In the genomic region with DNA sequence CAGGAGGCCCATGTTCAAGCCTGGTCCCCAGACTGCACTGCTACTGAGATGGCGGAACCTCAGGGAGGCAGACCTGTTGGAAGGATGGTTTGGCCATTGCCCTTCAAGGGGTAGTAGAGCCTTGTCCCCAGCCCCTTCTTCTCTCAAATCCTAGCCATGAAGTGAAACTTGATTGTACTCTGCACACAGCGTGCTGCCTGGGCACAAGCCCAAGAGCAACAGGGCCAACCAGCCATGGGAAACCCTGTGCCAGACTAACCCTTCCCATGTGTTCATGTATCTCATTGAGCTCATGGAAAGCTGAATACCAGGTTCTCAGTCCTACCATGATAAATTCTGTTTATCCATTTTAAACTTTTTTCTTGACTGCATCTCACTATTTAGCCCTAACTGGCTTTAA, we compare ENCODE assay signal across 29 mouse cellular contexts. TPM values are rescaled to one million over a fixed set of nuclear protein-coding genes. Genes with fewer than 3 reads are reported as not detected.
DNase-seq lines count a peak whose midpoint lies in the region; ATAC-seq lines count a peak whose summit lies in the region.
"Had no signal": no experiment of that assay in that cellular context is flagged by ENCODE, and none has a peak within 500 bp of the region (broad histone marks: within the 10 kb centered on the region; RNA-seq: fewer than 3 reads in every experiment).

No protein-coding gene starts in this region.

- H3K27me3 ChIP-seq in heart, embryonic 12.5 days (replicated peaks), result no peaks in the 10 kb centered on the region
- H3K27me3 ChIP-seq in midbrain, embryonic 11.5 days (ENCODE audit: control insufficient read depth, insufficient read depth, low read length), result no peaks in the 10 kb centered on the region
- no peaks in the 10 kb centered on the region for H3K27me3 ChIP-seq in midbrain, embryonic 15.5 days (replicated peaks)
- H3K27me3 ChIP-seq in forebrain, embryonic 10.5 days (ENCODE audit: poor library complexity, severe bottlenecking), result no peaks in the 10 kb centered on the region
- H3K27me3 ChIP-seq: forebrain, embryonic 15.5 days; hindbrain, embryonic 15.5 days; intestine, embryonic 15.5 days; limb, embryonic 12.5 days; Patski had no signal

- H3K36me3 ChIP-seq in heart, embryonic 12.5 days, result no peaks in the 10 kb centered on the region
- H3K36me3 ChIP-seq in midbrain, embryonic 11.5 days (ENCODE audit: control insufficient read depth, insufficient read depth, low read length), result no peaks in the 10 kb centered on the region
- no peaks in the 10 kb centered on the region for H3K36me3 ChIP-seq in midbrain, embryonic 15.5 days (replicated peaks)
- H3K36me3 ChIP-seq in forebrain, embryonic 10.5 days (replicated peaks), result no peaks in the 10 kb centered on the region
- H3K36me3 ChIP-seq: forebrain, embryonic 15.5 days; hindbrain, embryonic 15.5 days; intestine, embryonic 15.5 days; limb, embryonic 12.5 days; midbrain, embryonic 10.5 days had no signal

- H3K27ac ChIP-seq in heart, embryonic 12.5 days (ENCODE audit: poor library complexity, severe bottlenecking), result peak overlapping the region; percentile 46; the same call in 1 of the 2 replicates
- no peak overlapping the region for H3K27ac ChIP-seq in midbrain, embryonic 11.5 days (ENCODE audit: low read depth, low read length)
- H3K27ac ChIP-seq in midbrain, embryonic 15.5 days, result no peak overlapping the region
- no peak overlapping the region for H3K27ac ChIP-seq in forebrain, embryonic 10.5 days
- H3K27ac ChIP-seq: forebrain, embryonic 15.5 days; hindbrain, embryonic 15.5 days; intestine, embryonic 15.5 days; left cerebral cortex, adult 2 months; limb, embryonic 12.5 days; midbrain, embryonic 10.5 days; stomach, postnatal 0 days had no signal

- H3K9me3 ChIP-seq in heart, embryonic 12.5 days (replicated peaks), result no peaks in the 10 kb centered on the region
- no peaks in the 10 kb centered on the region for H3K9me3 ChIP-seq in midbrain, embryonic 11.5 days (ENCODE audit: control insufficient read depth, low read length)
- H3K9me3 ChIP-seq in midbrain, embryonic 15.5 days, result no peaks in the 10 kb centered on the region
- H3K9me3 ChIP-seq in forebrain, embryonic 10.5 days, result no peaks in the 10 kb centered on the region
- H3K9me3 ChIP-seq: forebrain, embryonic 15.5 days; hindbrain, embryonic 15.5 days; intestine, embryonic 15.5 days; limb, embryonic 12.5 days; midbrain, embryonic 10.5 days had no signal

- intact Hi-C loops in heart, postnatal 14 days (cut with DNase I), result loop anchor here (2.0 kb wide), 1 partner anchor 22 kb away; a partner anchor contains a TSS

- no peak overlapping the region for H3K4me2 ChIP-seq in heart, embryonic 12.5 days
- no peak overlapping the region for H3K4me2 ChIP-seq in midbrain, embryonic 11.5 days
- no peak overlapping the region for H3K4me2 ChIP-seq in midbrain, embryonic 15.5 days
- H3K4me2 ChIP-seq: forebrain, embryonic 15.5 days; hindbrain, embryonic 15.5 days; intestine, embryonic 15.5 days; limb, embryonic 12.5 days had no signal

- no peak for DNase-seq in heart, postnatal 14 days
- peak; percentile 24 to 49 for DNase-seq in kidney, postnatal 25 days
- DNase-seq in kidney, postnatal 4 days, result no peak
- DNase-seq in midbrain, embryonic 11.5 days (ENCODE audit: low spot score, missing footprints), result peak; percentile 14
- DNase-seq in forebrain, embryonic 10.5 days (ENCODE audit: extremely low spot score, low spot score), result no peak
- DNase-seq: adrenal gland, postnatal 36 days; cerebellum, adult 18-20 months; gastrocnemius, postnatal 14 days; kidney, adult 9 months; layer of hippocampus, adult 9-11 months; lung, adult 2 months; retina, postnatal 1 day; right cerebral cortex, postnatal 4 days; thymus, postnatal 14 days had no signal

- peaks cover 14% of the 10 kb centered on the region for H3K4me1 ChIP-seq in heart, embryonic 12.5 days (replicated peaks)
- H3K4me1 ChIP-seq in midbrain, embryonic 11.5 days (ENCODE audit: control insufficient read depth, insufficient read depth, low read length), result peaks cover 3% of the 10 kb centered on the region; the same call in 1 of the 2 replicates
- H3K4me1 ChIP-seq in midbrain, embryonic 15.5 days, result peaks cover 13% of the 10 kb centered on the region
- H3K4me1 ChIP-seq in forebrain, embryonic 10.5 days, result peaks cover 16% of the 10 kb centered on the region

- no peak overlapping the region for H3K4me3 ChIP-seq in heart, embryonic 12.5 days
- H3K4me3 ChIP-seq in midbrain, embryonic 11.5 days (ENCODE audit: low read depth, low read length), result no peak overlapping the region
- H3K4me3 ChIP-seq in midbrain, embryonic 15.5 days, result no peak overlapping the region
- H3K4me3 ChIP-seq in forebrain, embryonic 10.5 days, result no peak overlapping the region
- H3K4me3 ChIP-seq: erythroblast, embryonic 14.5 days; forebrain, embryonic 15.5 days; hindbrain, embryonic 15.5 days; intestine, embryonic 15.5 days; left cerebral cortex, adult 2 months; limb, embryonic 12.5 days; midbrain, embryonic 10.5 days had no signal

- no peak for ATAC-seq in heart, embryonic 12.5 days (ENCODE audit: insufficient number of reproducible peaks, low FRiP score)
- no peak for ATAC-seq in midbrain, embryonic 11.5 days (ENCODE audit: low FRiP score)
- ATAC-seq in midbrain, embryonic 15.5 days (replicated peaks), result no peak
- ATAC-seq: forebrain, embryonic 15.5 days; intestine, embryonic 15.5 days; Patski had no signal

- 84% methylated on average over 2 of the region's 2 CpGs for WGBS in heart, embryonic 12.5 days
- 86% methylated on average over 2 of the region's 2 CpGs for WGBS in midbrain, embryonic 11.5 days
- 80% methylated on average over 2 of the region's 2 CpGs for WGBS in midbrain, embryonic 15.5 days
- WGBS in forebrain, embryonic 10.5 days, result 93% methylated on average over 2 of the region's 2 CpGs

- no peak overlapping the region for H3K9ac ChIP-seq in heart, embryonic 12.5 days
- no peak overlapping the region for H3K9ac ChIP-seq in midbrain, embryonic 11.5 days (ENCODE audit: low read length)
- H3K9ac ChIP-seq in midbrain, embryonic 15.5 days, result no peak overlapping the region
- H3K9ac ChIP-seq: forebrain, embryonic 15.5 days; hindbrain, embryonic 15.5 days; intestine, embryonic 15.5 days; limb, embryonic 12.5 days had no signal

RNA-seq across cellular contexts. Expression of a gene that starts 3.2 kb away (rescaled TPM):
- 57.2 and 57.3 TPM in 2 replicates for polyA plus RNA-seq in heart, embryonic 12.5 days (2016; fragmentation: Nextera tagmentation; extraction: Ambion mirVana)
- 10 to 100 TPM; 42.1 to 43.0 TPM for total RNA-seq in heart, postnatal 14 days (2021)
- 61.8 and 64.7 TPM in 2 replicates for polyA plus RNA-seq in midbrain, embryonic 11.5 days (2014; fragmentation: Nextera tagmentation; extraction: Ambion mirVana)
- polyA plus RNA-seq in midbrain, embryonic 15.5 days (2015; fragmentation: Nextera tagmentation; extraction: Ambion mirVana), result 59.2 and 60.5 TPM in 2 replicates
- 67.9 TPM in 2 replicates for polyA plus RNA-seq in forebrain, embryonic 10.5 days (2016; fragmentation: Nextera tagmentation; extraction: Ambion mirVana)

RNA-seq across cellular contexts. Expression of a gene that starts 21.2 kb away (rescaled TPM):
- 3.9 and 4.3 TPM in 2 replicates for polyA plus RNA-seq in heart, embryonic 12.5 days (2016; fragmentation: Nextera tagmentation; extraction: Ambion mirVana)
- total RNA-seq in heart, postnatal 14 days (2021), result 10 to 100 TPM; 26.7 to 32.7 TPM
- polyA plus RNA-seq in midbrain, embryonic 11.5 days (2014; fragmentation: Nextera tagmentation; extraction: Ambion mirVana), result 1.1 TPM in 2 replicates
- polyA plus RNA-seq in midbrain, embryonic 15.5 days (2015; fragmentation: Nextera tagmentation; extraction: Ambion mirVana), result 2.2 and 2.6 TPM in 2 replicates
- 1.6 and 2.0 TPM in 2 replicates for polyA plus RNA-seq in forebrain, embryonic 10.5 days (2016; fragmentation: Nextera tagmentation; extraction: Ambion mirVana)

RNA-seq across cellular contexts. Expression of a gene that starts 34.5 kb away (rescaled TPM):
- not detected in 2 replicates for polyA plus RNA-seq in heart, embryonic 12.5 days (2016; fragmentation: Nextera tagmentation; extraction: Ambion mirVana)
- not detected for total RNA-seq in heart, postnatal 14 days (2021)
- 0.29 TPM in 1 of 2 replicates, not detected in the other for polyA plus RNA-seq in midbrain, embryonic 11.5 days (2014; fragmentation: Nextera tagmentation; extraction: Ambion mirVana)
- 0.63 TPM in 1 of 2 replicates, not detected in the other for polyA plus RNA-seq in midbrain, embryonic 15.5 days (2015; fragmentation: Nextera tagmentation; extraction: Ambion mirVana)
- 0.31 TPM in 1 of 2 replicates, not detected in the other for polyA plus RNA-seq in forebrain, embryonic 10.5 days (2016; fragmentation: Nextera tagmentation; extraction: Ambion mirVana)
- total RNA-seq: adrenal gland, postnatal 36 days; gastrocnemius, postnatal 14 days; left cerebral cortex, adult 2 months; monocyte, adult 5-6 weeks had no signal
- polyA plus RNA-seq: C2C12; erythroblast, embryonic 14.5 days; heart, embryonic 16.5 days; hindbrain, embryonic 15.5 days; intestine, embryonic 15.5 days; limb, embryonic 12.5 days; lung, adult 2 months; midbrain, embryonic 10.5 days; neural tube, embryonic 11.5 days; Patski; stomach, postnatal 0 days had no signal

Comparison
In these comparisons a context has a peak if more than half of its experiments do, and no peak if none do; other contexts are left out.
1. DNase-seq: peak in kidney, postnatal 25 days (2 of 2) and midbrain, embryonic 11.5 days (single experiment); none in heart, postnatal 14 days (0 of 2), kidney, postnatal 4 days (0 of 2) and forebrain, embryonic 10.5 days (single experiment).